26 mouse cellular contexts compared by ENCODE assay signal in genomic region chr11:62294121-62294520, GRCm38 (mm10). TPM values are rescaled to one million over a fixed set of nuclear protein-coding genes. Genes with fewer than 3 reads are reported as not detected.
DNase-seq lines count a peak whose midpoint lies in the region; ATAC-seq and TF ChIP-seq lines count a peak whose summit lies in the region.
"Had no signal": no experiment of that assay in that cellular context is flagged by ENCODE, and none has a peak within 500 bp of the region (broad histone marks: within the 10 kb centered on the region; RNA-seq: fewer than 3 reads in every experiment).

No protein-coding gene starts in this region.

- TF ChIP-seq EP300 in liver, postnatal 0 days (IDR thresholded peaks at IDR 0.05; ENCODE audit: low read depth) = no peak

- H3K4me3 ChIP-seq in liver, postnatal 0 days (ENCODE audit: low read depth, low read length) = no peak overlapping the region
- H3K4me3 ChIP-seq: forebrain, embryonic 12.5 days; forebrain, embryonic 15.5 days; gastrocnemius, adult 2 months; hindbrain, embryonic 10.5 days; hindbrain, embryonic 13.5 days had no signal

- intact Hi-C loops in left cerebral cortex, postnatal 25 days (cut with DNase I) = no loop called here

- H3K27me3 ChIP-seq in liver, postnatal 0 days (ENCODE audit: insufficient read depth, low read length) = no peaks in the 10 kb centered on the region
- H3K27me3 ChIP-seq: forebrain, embryonic 12.5 days; forebrain, embryonic 15.5 days; hindbrain, embryonic 13.5 days had no signal

- H3K9me3 ChIP-seq in liver, postnatal 0 days (ENCODE audit: low read length) = no peaks in the 10 kb centered on the region
- H3K9me3 ChIP-seq: forebrain, embryonic 12.5 days; forebrain, embryonic 15.5 days; G1E; hindbrain, embryonic 10.5 days; hindbrain, embryonic 13.5 days had no signal

- no peak overlapping the region for H3K4me2 ChIP-seq in liver, postnatal 0 days (ENCODE audit: low read depth, low read length)
- H3K4me2 ChIP-seq: forebrain, embryonic 12.5 days; forebrain, embryonic 15.5 days; heart, embryonic 11.5 days; hindbrain, embryonic 13.5 days had no signal

- no peak overlapping the region for H3K27ac ChIP-seq in liver, postnatal 0 days (ENCODE audit: low read depth)
- H3K27ac ChIP-seq: forebrain, embryonic 12.5 days; forebrain, embryonic 15.5 days; gastrocnemius, adult 2 months; hindbrain, embryonic 10.5 days; hindbrain, embryonic 13.5 days had no signal

- no peaks in the 10 kb centered on the region for H3K4me1 ChIP-seq in liver, postnatal 0 days (ENCODE audit: insufficient read depth)
- H3K4me1 ChIP-seq: forebrain, embryonic 12.5 days; forebrain, embryonic 15.5 days; hindbrain, embryonic 10.5 days; hindbrain, embryonic 13.5 days had no signal

- ATAC-seq in liver, postnatal 0 days = peak; percentile 50; the same call in 1 of the 2 replicates
- ATAC-seq: activated CD4-positive, CD25-positive, alpha-beta regulatory T cell, adult 4 months; forebrain, embryonic 15.5 days; hindbrain, embryonic 16.5 days; inflammation-experienced regulatory T-cells, adult 6 months had no signal

- DNase-seq in liver, postnatal 0 days = no peak
- DNase-seq in liver (no peak), 416B (ENCODE audit: low read depth) (peak; percentile 34), NIH3T3 (ENCODE audit: low read depth) (peak; percentile 74)
- peak; percentile 49 for DNase-seq in fibroblast of lung, adult 2 months (ENCODE audit: low read depth)
- DNase-seq in thymus, postnatal 36 days = no peak
- DNase-seq in left cerebral cortex, postnatal 25 days (ENCODE audit: low spot score in 2 of 2) = no peak
- DNase-seq in lung, postnatal 10 days = no peak
- DNase-seq: adrenal gland, postnatal 10 days; adrenal gland, postnatal 36 days; cerebellum, adult 18-20 months; cerebellum, adult 9-10 months; cerebellum, postnatal 14 days; gastrocnemius, adult 2 months; gastrocnemius, postnatal 14 days; heart, postnatal 36 days; kidney, adult 11 months had no signal

- peaks cover 9% of the 10 kb centered on the region; the same call in 1 of the 2 replicates for H3K36me3 ChIP-seq in liver, postnatal 0 days (replicated peaks; ENCODE audit: insufficient read depth, low read length)

- H3K9ac ChIP-seq in liver, postnatal 0 days (replicated peaks) = no peak overlapping the region
- H3K9ac ChIP-seq: forebrain, embryonic 12.5 days; forebrain, embryonic 15.5 days; hindbrain, embryonic 13.5 days had no signal

- no peak for TF ChIP-seq CTCF in liver, postnatal 0 days (IDR thresholded peaks at IDR 0.05; ENCODE audit: low read depth)

- 84% methylated on average over 2 of the region's 2 CpGs for WGBS in liver, postnatal 0 days (ENCODE audit: insufficient replicate concordance)

RNA-seq across cellular contexts. Expression of gene Ttc19, which starts 12.8 kb away (rescaled TPM):
- polyA plus RNA-seq in liver, postnatal 0 days (2015; fragmentation: Nextera tagmentation; extraction: Ambion mirVana) = 4.8 and 4.9 TPM in 2 replicates
- 10 to 100 TPM; 84.9 to 88.4 TPM for total RNA-seq in left cerebral cortex, postnatal 25 days (2021)

RNA-seq across cellular contexts. Expression of gene Zswim7, which starts 12.9 kb away (rescaled TPM):
- 16.3 and 16.4 TPM in 2 replicates for polyA plus RNA-seq in liver, postnatal 0 days (2015; fragmentation: Nextera tagmentation; extraction: Ambion mirVana)
- 10 to 100 TPM; 15.3 to 16.9 TPM for total RNA-seq in left cerebral cortex, postnatal 25 days (2021)

RNA-seq across cellular contexts. Expression of gene Adora2b, which starts 45.3 kb away (rescaled TPM):
- polyA plus RNA-seq in liver, postnatal 0 days (2015; fragmentation: Nextera tagmentation; extraction: Ambion mirVana) = 0.59 and 0.61 TPM in 2 replicates
- total RNA-seq in left cerebral cortex, postnatal 25 days (2021) = 1 to 10 TPM; 6.6 to 7.9 TPM
- polyA plus RNA-seq: activated CD4-positive, CD25-positive, alpha-beta regulatory T cell, adult 4 months; inflammation-experienced regulatory T-cells, adult 6 months had no signal

Comparison
In these comparisons a context has a peak if more than half of its experiments do, and no peak if none do; other contexts are left out.
1. DNase-seq: peak in 416B (single experiment), NIH3T3 (single experiment) and fibroblast of lung, adult 2 months (single experiment); none in liver, postnatal 0 days (single experiment), liver (single experiment), thymus, postnatal 36 days (0 of 2), left cerebral cortex, postnatal 25 days (0 of 2) and lung, postnatal 10 days (single experiment).